Comparison of ENCODE assay signal across 13 mouse cellular contexts in the genomic region with DNA sequence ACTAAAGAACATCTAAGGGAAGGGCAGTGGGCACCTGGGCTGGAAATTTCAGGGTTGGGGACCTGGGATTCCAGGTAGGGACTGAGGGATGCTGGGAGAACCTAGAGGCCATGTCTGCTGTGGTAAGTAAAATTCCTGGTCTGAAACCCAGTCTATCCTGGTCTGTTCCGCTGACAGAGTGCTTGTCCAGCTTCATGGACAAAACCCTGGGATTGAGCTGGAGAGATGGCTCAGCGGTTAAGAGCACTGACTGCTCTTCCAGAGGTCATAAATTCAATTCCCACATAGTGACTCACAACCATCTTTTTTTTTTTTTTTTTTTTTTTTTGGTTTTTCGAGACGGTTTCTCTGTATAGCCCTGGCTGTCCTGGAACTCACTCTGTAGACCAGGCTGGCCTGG. TPM values are rescaled to one million over a fixed set of nuclear protein-coding genes. Genes with fewer than 3 reads are reported as not detected.
DNase-seq lines count a peak whose midpoint lies in the region; TF ChIP-seq lines count a peak whose summit lies in the region.
"Not testable (repeated sequence)": the region's sequence is repeated elsewhere in the genome, so short reads cannot be mapped to it uniquely, and the experiment has no call there.
"Had no signal": no experiment of that assay in that cellular context is flagged by ENCODE, and none has a peak within 500 bp of the region (broad histone marks: within the 10 kb centered on the region; RNA-seq: fewer than 3 reads in every experiment).

No protein-coding gene starts in this region.

- TF ChIP-seq POLR2A in myocyte (IDR thresholded peaks at IDR 0.05; ENCODE audit: insufficient read length, low read depth); testis, adult 2 months (IDR thresholded peaks at IDR 0.05; ENCODE audit: control insufficient read depth, low read depth, low read length): not testable (repeated sequence)

- H3K4me2 ChIP-seq in myocyte (ENCODE audit: low read depth), result peak overlapping the region; percentile 42

- peak; percentile 57 for DNase-seq in 3134 (ENCODE audit: extremely low read depth, insufficient read length, low spot score)
- DNase-seq in 3T3-L1 (ENCODE audit: low read depth, low spot score), result peak; percentile 64
- peak; percentile 26 for DNase-seq in NIH3T3 (ENCODE audit: low read depth)

- H3K27ac ChIP-seq in testis, adult 2 months (ENCODE audit: control insufficient read depth, insufficient read depth, low read depth, low read length), result not testable (repeated sequence)

- H3K79me2 ChIP-seq in C2C12 (ENCODE audit: control insufficient read depth, insufficient read depth); myocyte (ENCODE audit: control insufficient read depth, insufficient read depth): not testable (repeated sequence)

- not testable (repeated sequence) for H3K79me3 ChIP-seq in C2C12 (ENCODE audit: low read depth)

- not testable (repeated sequence) for H3K4me1 ChIP-seq in testis, adult 2 months (ENCODE audit: control insufficient read depth, insufficient read depth, low read length)

- not testable (repeated sequence) for TF ChIP-seq CTCF in C2C12 (IDR thresholded peaks at IDR 0.05; ENCODE audit: control insufficient read depth, insufficient read depth, insufficient read length); testis, adult 2 months (IDR thresholded peaks at IDR 0.05; ENCODE audit: control insufficient read depth, insufficient read depth, insufficient replicate concordance, low read depth, low read length)

- not testable (repeated sequence) for H3ac ChIP-seq in C2C12 (ENCODE audit: control insufficient read depth, insufficient read length, low read depth); myocyte (ENCODE audit: control insufficient read depth, insufficient read length)

- not testable (repeated sequence) for H3K36me3 ChIP-seq in C2C12 (ENCODE audit: control insufficient read depth, insufficient read depth); myocyte (ENCODE audit: control insufficient read depth, insufficient read depth); testis, adult 2 months (ENCODE audit: control insufficient read depth, insufficient read depth, low read length)

- not testable (repeated sequence) for H3K4me3 ChIP-seq in C2C12 (ENCODE audit: insufficient read depth, poor library complexity, severe bottlenecking); myocyte
- peak overlapping the region; percentile 65 for H3K4me3 ChIP-seq in testis, adult 2 months (ENCODE audit: control insufficient read depth, low read depth, low read length)

- not testable (repeated sequence) for H3K27me3 ChIP-seq in C2C12 (ENCODE audit: control insufficient read depth, insufficient read depth, insufficient read length); myocyte (ENCODE audit: control insufficient read depth, insufficient read depth, insufficient read length); testis, adult 2 months (ENCODE audit: control insufficient read depth, insufficient read depth, low read length)

TF ChIP-seq in C2C12, 6 proteins besides CTCF, POLR2A, EP300 and RAD21:
- peak; percentile 19 for TF ChIP-seq FOSL1 (IDR thresholded peaks at IDR 0.05; ENCODE audit: insufficient read depth, low read length, poor library complexity, severe bottlenecking)

RNA-seq across cellular contexts. Expression of gene Ttll6, which starts 10.8 kb away (rescaled TPM):
- polyA plus RNA-seq in C2C12 (2012; fragmentation: generic; extraction: Trizol), result 0.01 TPM
- polyA plus RNA-seq in myocyte (2012; fragmentation: generic; extraction: Trizol), result not detected
- 90.4 and 94.5 TPM in 2 replicates for polyA plus RNA-seq in testis, adult 2 months (2012; rRNA removed)
- polyA plus RNA-seq: adrenal gland, adult 2 months; CD4-positive, CD25-positive, alpha-beta regulatory T cell, adult 4 months; G1E had no signal

RNA-seq across cellular contexts. Expression of gene Calcoco2, which starts 11.0 kb away (rescaled TPM):
- polyA plus RNA-seq in C2C12 (2012; fragmentation: generic; extraction: Trizol) (0.02 TPM), myocyte (2012; fragmentation: generic; extraction: Trizol) (not detected)
- polyA plus RNA-seq in testis, adult 2 months (2012; rRNA removed), result 0.08 and 0.15 TPM in 2 replicates
- polyA plus RNA-seq: activated CD4-positive, CD25-positive, alpha-beta regulatory T cell, adult 4 months; adrenal gland, adult 2 months; brain, embryonic 14.5 days; CD4-positive, CD25-positive, alpha-beta regulatory T cell, adult 4 months; cerebellum, adult 2 months; G1E; Patski had no signal

RNA-seq across cellular contexts. Expression of gene Atp5g1, which starts 47.3 kb away (rescaled TPM):
- polyA plus RNA-seq in C2C12 (2012; fragmentation: generic; extraction: Trizol), result 857 TPM
- 1,235 TPM for polyA plus RNA-seq in myocyte (2012; fragmentation: generic; extraction: Trizol)
- polyA plus RNA-seq in testis, adult 2 months (2012; rRNA removed), result 234 and 248 TPM in 2 replicates

RNA-seq across cellular contexts. Expression of gene Ube2z, which starts 57.6 kb away (rescaled TPM):
- polyA plus RNA-seq in C2C12 (2012; fragmentation: generic; extraction: Trizol), result 73.0 TPM
- 53.6 TPM for polyA plus RNA-seq in myocyte (2012; fragmentation: generic; extraction: Trizol)
- polyA plus RNA-seq in testis, adult 2 months (2012; rRNA removed), result 19.1 and 21.2 TPM in 2 replicates

Comparison
In these comparisons a context has a peak if more than half of its experiments do, and no peak if none do; other contexts are left out.
1. RNA of gene Ttll6, which starts 10.8 kb away (polyA plus RNA-seq): 90.4 to 94.5 TPM in testis, adult 2 months; 0.01 TPM in C2C12 (single experiment) and not detected in myocyte (single experiment); every median in the first group is over 10 times any median in the second.
2. Peak in every context shown above with its lines, with median percentiles within 50 percentile points of each other: DNase-seq.